Mouse (Mus musculus) ES-Bruce4 (cell line): ENCODE data around the gene Gm960. TPM values are rescaled to one million over a fixed set of nuclear protein-coding genes. Genes with fewer than 3 reads are reported as not detected.

Source experiments
- H3K27ac ChIP-seq: 2 replicates; pipeline ENCODE4 v1.5.1; 2012; ENCODE audit warnings: low read length, inconsistent platforms; ENCODE audit not compliant: insufficient read depth
- H3K27me3 ChIP-seq: 2 replicates; pipeline ENCODE4 v1.6.1; 2012; ENCODE audit warnings: mild to moderate bottlenecking, low read length, inconsistent platforms; ENCODE audit not compliant: control insufficient read depth, poor library complexity, insufficient read depth, severe bottlenecking
- H3K36me3 ChIP-seq: 2 replicates; pipeline ENCODE4 v1.6.1; 2012; ENCODE audit warnings: inconsistent platforms, mild to moderate bottlenecking, low read length, moderate library complexity; ENCODE audit not compliant: control insufficient read depth, poor library complexity, insufficient read depth, severe bottlenecking
- H3K4me1 ChIP-seq: one replicate; pipeline ENCODE4 v1.8.1; 2011; ENCODE audit warnings: low read length; ENCODE audit not compliant: control insufficient read depth, insufficient read depth
- H3K4me3 ChIP-seq: 2 replicates; pipeline ENCODE4 v1.5.1; 2011; ENCODE audit warnings: low read depth, mild to moderate bottlenecking, low read length
- H3K9ac ChIP-seq: 2 replicates; pipeline ENCODE4 v1.6.1; 2012; ENCODE audit warnings: low read depth, mild to moderate bottlenecking, inconsistent platforms; ENCODE audit not compliant: poor library complexity, severe bottlenecking
- H3K9me3 ChIP-seq: replicated peaks from 2 replicates; pipeline ENCODE4 v1.6.1; 2012; ENCODE audit warnings: mild to moderate bottlenecking, low read length, inconsistent platforms; ENCODE audit not compliant: control insufficient read depth, poor library complexity, insufficient read depth, severe bottlenecking
- CTCF ChIP-seq: IDR thresholded peaks from one replicate; pipeline ENCODE4 v1.8.1; 2011; ENCODE audit warnings: low read depth, low read length
- EP300 ChIP-seq: IDR thresholded peaks from 2 replicates; pipeline ENCODE4 v1.6.1; 2011; ENCODE audit warnings: low read depth, low read length; ENCODE audit not compliant: insufficient read depth
- POLR2A ChIP-seq: IDR thresholded peaks from one replicate; pipeline ENCODE4 v1.8.1; 2011; ENCODE audit warnings: low read length; ENCODE audit not compliant: insufficient read depth
- polyA plus RNA-seq: library from polyadenylated mRNA; stranded (reverse); fragments of >200 nt; gene quantifications from 2 replicates; pipeline ENCODE4 v1.2.4, GENCODE M21; 2011; ENCODE audit warnings: low read depth; ENCODE audit not compliant: missing spikeins, insufficient read depth, insufficient read length

Gene Gm960
- polyA plus RNA-seq, result 0.32 and 0.87 TPM in 2 replicates

DNA sequence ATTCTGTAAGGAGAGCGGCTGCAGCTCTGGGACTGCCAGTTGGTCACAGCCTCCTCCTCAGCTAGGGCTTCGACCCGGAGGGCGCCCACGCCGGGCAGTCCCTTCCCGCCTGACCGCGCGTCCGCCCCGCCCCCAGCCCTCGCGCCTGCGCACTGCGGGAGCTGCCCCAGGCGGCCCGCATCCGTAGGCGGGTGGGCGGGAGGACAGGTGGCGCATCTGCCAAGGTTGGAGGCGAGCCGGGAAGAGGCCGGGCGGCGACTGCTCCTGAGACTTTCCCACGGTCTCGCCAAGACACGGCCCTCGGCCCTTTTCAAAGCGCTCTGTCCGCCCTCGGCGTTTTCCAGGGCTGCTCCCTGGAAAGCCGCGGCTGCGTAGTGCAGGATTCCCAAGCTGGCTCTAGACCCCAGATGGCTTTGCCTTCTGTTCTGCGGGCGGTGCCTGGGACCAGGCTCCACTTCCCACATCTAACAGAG is at the start of gene Gm960:
Gene Gm960, minus strand, starts transcription at position 464 of the 473 bp plus-strand sequence.
- no peak within 1 kb of the TSS for H3K27ac ChIP-seq
- H3K9ac ChIP-seq, result peak within 1 kb of the TSS; percentile 30; the same call in 1 of the 2 replicates
- no peaks in the 10 kb centered on the region for H3K9me3 ChIP-seq
- H3K27me3 ChIP-seq, result peaks cover 2% of the 10 kb centered on the region
- H3K4me1 ChIP-seq, result no peaks in the 10 kb centered on the region
- no peaks in the 10 kb centered on the region for H3K36me3 ChIP-seq
- H3K4me3 ChIP-seq, result peak within 1 kb of the TSS; percentile 62
- TF ChIP-seq POLR2A, result no peak
- TF ChIP-seq CTCF, result no peak
- no peak for TF ChIP-seq EP300

DNA sequence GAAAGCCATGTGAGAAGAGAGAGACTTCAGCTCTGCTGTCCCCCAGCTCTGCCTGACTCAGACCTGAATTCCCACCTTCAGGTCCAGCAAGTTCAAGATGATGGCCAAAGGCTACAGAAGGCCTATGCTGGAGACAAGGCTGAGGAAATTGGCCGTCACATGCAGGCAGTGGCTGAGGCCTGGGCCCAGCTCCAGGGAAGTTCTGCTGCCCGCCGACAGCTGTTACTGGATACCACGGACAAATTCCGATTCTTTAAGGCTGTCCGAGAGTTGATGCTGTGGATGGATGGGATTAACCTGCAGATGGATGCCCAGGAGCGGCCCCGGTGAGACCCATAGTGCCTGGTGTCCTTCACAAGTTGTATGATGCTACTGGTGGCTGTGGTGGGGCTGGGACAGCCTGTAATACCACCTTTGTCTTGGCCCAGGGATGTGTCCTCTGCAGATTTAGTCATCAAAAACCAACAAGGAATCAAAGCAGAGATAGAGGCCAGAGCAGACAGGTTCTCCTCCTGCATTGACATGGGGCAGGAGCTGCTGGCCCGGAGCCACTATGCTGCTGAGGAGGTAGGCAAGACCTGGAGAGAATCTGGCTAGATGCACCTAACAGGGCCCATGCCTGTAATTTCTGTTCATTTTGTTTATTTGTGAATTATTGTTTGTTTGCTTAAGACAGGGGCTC is 49.3 kb upstream of the Gm960 start:
- Histone ChIP-seq H3K9me3 (no peaks in the 10 kb centered on the region), H3K9ac (no peak overlapping the region), H3K27ac (no peak overlapping the region), H3K4me1 (no peaks in the 10 kb centered on the region), H3K36me3 (peaks cover 3% of the 10 kb centered on the region; the same call in 1 of the 2 replicates), H3K27me3 (no peaks in the 10 kb centered on the region), H3K4me3 (no peak overlapping the region)
- TF ChIP-seq EP300, result no peak
- no peak for TF ChIP-seq POLR2A
- no peak for TF ChIP-seq CTCF

DNA sequence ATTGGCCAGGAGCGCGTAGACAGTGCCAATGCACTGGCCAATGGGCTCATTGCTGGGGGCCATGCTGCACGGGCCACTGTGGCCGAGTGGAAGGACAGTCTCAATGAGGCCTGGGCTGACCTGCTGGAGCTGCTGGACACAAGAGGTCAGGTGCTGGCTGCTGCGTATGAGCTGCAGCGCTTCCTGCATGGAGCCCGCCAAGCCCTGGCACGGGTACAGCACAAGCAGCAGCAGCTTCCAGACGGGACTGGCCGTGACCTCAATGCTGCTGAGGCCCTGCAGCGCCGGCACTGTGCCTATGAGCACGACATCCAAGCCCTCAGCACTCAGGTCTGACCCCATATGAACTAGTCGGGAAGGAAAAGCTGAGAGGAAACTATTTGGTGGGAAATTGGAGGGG is 48.1 kb upstream of the Gm960 start:
- Histone ChIP-seq H3K27me3 (no peaks in the 10 kb centered on the region), H3K9ac (no peak overlapping the region), H3K9me3 (no peaks in the 10 kb centered on the region), H3K4me3 (no peak overlapping the region), H3K36me3 (peaks cover 3% of the 10 kb centered on the region; the same call in 1 of the 2 replicates), H3K4me1 (no peaks in the 10 kb centered on the region), H3K27ac (no peak overlapping the region)
- TF ChIP-seq EP300, result no peak

DNA sequence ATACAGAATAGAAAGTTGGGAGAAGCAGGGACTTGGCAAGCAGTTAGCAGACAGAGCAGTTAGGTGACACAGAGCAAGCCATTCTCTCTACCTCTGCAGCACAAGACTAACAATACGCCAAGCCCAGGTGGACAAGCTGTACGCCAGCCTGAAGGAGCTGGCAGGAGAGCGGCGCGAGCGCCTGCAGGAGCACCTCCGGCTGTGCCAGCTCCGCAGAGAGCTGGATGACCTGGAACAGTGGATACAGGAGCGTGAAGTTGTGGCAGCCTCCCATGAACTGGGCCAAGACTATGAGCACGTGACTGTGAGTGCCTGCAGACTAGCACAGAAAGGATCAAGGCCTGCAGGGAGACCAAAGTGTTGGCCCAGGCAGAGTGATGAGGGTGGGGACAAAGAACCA is 47.2 kb upstream of the Gm960 start:
- no peak overlapping the region for H3K4me3 ChIP-seq
- H3K27me3 ChIP-seq, result no peaks in the 10 kb centered on the region
- H3K36me3 ChIP-seq, result peaks cover 3% of the 10 kb centered on the region; the same call in 1 of the 2 replicates
- no peak overlapping the region for H3K9ac ChIP-seq
- no peak overlapping the region for H3K27ac ChIP-seq
- TF ChIP-seq CTCF (no peak), EP300 (no peak), POLR2A (no peak)
- no peaks in the 10 kb centered on the region for H3K9me3 ChIP-seq
- H3K4me1 ChIP-seq, result no peaks in the 10 kb centered on the region

DNA sequence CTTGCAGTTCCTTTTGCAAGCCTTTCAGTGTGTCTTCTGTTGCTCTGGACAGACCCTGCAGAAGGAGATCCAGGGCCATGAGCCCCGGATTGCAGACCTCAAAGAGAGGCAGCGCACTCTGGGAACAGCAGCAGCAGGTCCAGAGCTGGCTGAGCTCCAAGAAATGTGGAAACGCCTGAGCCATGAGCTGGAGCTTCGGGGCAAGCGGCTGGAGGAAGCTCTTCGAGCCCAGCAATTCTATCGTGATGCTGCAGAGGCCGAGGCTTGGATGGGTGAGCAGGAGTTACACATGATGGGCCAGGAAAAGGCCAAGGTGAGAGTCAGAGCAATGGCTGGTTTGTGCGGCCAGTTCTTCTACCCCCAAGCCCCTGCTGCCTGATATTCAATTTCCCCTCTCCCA is 46.6 kb upstream of the Gm960 start:
- Histone ChIP-seq H3K4me3 (no peak overlapping the region), H3K9ac (no peak overlapping the region)

DNA sequence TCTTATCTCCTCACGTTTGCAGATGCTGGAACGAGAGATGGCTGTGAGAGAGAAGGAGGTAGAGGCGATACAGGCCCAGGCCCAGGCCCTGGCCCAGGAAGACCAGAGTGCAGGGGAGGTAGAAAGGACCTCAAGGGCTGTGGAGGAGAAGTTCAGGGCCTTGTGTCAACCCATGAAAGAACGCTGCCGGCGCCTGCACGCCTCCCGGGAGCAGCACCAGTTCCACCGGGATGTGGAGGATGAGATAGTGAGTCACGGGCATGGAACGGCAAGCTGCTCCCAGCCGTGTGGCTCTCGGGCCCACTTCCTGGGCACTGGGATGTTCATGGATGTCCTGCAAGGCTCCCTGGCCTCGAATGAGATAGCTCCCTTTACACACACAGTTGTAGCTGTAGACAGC is 45.6 kb upstream of the Gm960 start:
- Histone ChIP-seq H3K9ac (no peak overlapping the region), H3K9me3 (no peaks in the 10 kb centered on the region), H3K27ac (no peak overlapping the region), H3K4me3 (no peak overlapping the region), H3K36me3 (no peaks in the 10 kb centered on the region), H3K4me1 (no peaks in the 10 kb centered on the region), H3K27me3 (no peaks in the 10 kb centered on the region)
- TF ChIP-seq EP300, result no peak
- no peak for TF ChIP-seq CTCF
- TF ChIP-seq POLR2A, result no peak

More for the DNA sequence above, 46.6 kb upstream of the Gm960 start:
- no peaks in the 10 kb centered on the region for H3K27me3 ChIP-seq
- no peak for TF ChIP-seq CTCF
- TF ChIP-seq POLR2A, result no peak
- H3K4me1 ChIP-seq, result no peaks in the 10 kb centered on the region
- H3K27ac ChIP-seq, result no peak overlapping the region
- no peaks in the 10 kb centered on the region for H3K9me3 ChIP-seq
- peaks cover 3% of the 10 kb centered on the region; the same call in 1 of the 2 replicates for H3K36me3 ChIP-seq
